Mouse (Mus musculus) cerebellum, postnatal 25 days (tissue): Measurements from ENCODE around the gene Itpr2.
A peak's percentile ranks its signal among the peaks of the same experiment; 100 is the strongest.
"Not testable (repeated sequence)": the region's sequence is repeated elsewhere in the genome, so short reads cannot be mapped to it uniquely, and the experiment has no call there.

Source experiments
- DNase-seq, 2 experiments: peaks; one replicate each; pipeline ENCODE4 v3.0.0; 2021; ENCODE audit warnings: mixed read lengths in 2 of 2

Itpr2 gene

DNA sequence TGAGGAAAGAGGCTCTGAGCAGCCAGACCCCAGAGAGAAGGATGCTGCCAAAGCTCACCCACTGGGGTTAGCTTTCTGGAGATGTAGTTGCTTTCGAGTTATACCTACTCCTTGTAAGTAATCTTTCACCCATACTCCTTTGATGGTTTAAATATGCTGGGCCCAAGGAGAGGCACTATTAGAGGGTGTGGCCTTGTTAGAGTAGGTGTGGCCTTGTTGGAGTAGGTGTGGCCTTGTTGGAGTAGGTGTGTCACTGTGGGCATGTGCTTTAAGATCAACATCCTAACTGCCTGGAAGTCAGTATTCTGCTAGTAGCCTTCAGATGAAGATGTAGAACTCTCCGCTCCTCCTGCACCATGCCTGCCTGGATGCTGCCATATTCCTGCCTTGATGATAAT is 37.4 kb downstream of the Itpr2 start:
- DNase-seq = not testable (repeated sequence)

DNA sequence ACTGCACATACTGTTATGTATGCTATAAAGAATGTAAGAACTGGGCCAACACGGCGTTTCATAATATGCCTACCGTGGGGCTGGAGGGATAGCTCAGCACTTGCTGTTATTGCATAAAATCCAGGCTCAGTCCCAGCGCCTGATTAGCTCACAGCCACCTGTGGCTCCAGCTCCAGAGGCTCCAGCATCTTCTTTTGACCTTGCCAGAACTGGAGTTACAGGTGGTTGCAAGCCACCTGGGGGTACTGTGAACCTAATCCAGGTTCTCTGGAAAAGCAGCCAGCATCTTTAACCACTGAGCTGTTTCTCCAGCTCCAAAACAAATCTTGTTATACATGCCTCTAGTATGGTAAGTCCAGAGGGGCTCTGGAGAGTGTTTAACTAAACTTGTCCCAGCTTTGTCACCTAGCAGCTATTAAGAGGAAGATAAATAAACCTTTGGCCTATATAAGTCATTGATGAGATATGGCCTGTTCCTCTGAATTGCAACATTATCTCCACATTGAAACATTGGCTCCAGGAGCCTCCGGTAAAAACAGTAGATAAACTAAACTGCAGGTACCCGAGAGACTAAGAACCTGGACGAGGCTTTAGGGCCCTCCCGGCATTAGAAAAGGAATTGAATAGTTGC is 37.9 kb downstream of the Itpr2 start:
- DNase-seq = no peak

DNA sequence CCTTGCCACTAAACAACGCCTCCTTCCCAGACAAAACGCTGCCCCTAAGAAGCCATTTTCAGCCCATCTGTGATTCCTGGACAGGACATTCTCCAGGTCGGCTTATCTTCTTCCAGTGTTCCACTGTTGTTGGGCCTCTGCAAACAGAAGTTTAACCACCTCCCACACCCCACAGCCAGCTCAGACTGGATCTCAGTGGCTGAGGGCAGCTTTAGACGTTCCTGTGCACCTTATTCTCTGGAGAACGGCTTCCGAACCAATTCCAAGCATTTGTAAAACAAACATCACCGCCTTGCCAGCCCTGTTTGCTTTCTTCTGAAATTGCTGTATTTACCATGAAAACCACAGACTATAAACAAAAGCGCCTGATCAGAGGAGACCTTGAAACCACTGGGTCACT is 41.1 kb downstream of the Itpr2 start:
- DNase-seq = no peak

DNA sequence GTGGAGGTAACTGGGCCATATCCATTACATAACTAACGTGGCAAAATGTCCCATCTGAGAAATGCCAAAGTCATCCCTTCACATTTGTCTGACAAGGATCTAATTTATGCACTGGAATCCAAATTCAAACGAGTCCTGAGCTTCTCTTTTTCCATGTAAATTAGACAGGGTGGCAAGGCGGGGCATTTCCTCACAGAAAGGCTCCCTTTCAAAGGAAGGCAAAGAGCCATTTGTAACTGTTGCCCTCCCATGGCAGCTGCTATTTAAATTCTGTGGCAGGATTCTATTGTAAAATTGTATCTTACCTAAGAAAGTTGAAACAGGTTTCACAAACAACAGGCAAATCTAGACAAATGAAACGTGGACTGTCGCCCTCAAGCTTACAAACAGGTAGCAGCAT is 43.6 kb downstream of the Itpr2 start:
- DNase-seq = no peak

DNA sequence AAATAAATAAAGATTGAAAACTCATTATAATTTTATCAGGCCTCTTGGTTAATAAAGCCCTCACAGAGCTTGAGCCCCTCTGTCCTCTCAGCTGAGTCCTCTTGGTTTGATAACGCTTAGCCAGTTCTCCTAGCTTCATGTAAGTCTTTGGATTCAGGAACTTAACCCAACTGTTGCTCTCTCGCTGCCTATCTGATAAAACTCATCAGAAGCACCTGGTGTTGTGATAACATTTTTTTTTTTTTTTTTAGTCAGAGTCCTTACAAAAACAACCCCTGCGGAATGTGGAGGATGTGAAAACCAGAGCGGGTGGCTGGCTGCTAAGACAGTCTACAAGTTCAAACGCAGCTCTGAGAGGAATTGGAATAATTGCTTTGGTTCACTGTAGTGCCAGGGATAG is 45.3 kb downstream of the Itpr2 start:
- DNase-seq = no peak

DNA sequence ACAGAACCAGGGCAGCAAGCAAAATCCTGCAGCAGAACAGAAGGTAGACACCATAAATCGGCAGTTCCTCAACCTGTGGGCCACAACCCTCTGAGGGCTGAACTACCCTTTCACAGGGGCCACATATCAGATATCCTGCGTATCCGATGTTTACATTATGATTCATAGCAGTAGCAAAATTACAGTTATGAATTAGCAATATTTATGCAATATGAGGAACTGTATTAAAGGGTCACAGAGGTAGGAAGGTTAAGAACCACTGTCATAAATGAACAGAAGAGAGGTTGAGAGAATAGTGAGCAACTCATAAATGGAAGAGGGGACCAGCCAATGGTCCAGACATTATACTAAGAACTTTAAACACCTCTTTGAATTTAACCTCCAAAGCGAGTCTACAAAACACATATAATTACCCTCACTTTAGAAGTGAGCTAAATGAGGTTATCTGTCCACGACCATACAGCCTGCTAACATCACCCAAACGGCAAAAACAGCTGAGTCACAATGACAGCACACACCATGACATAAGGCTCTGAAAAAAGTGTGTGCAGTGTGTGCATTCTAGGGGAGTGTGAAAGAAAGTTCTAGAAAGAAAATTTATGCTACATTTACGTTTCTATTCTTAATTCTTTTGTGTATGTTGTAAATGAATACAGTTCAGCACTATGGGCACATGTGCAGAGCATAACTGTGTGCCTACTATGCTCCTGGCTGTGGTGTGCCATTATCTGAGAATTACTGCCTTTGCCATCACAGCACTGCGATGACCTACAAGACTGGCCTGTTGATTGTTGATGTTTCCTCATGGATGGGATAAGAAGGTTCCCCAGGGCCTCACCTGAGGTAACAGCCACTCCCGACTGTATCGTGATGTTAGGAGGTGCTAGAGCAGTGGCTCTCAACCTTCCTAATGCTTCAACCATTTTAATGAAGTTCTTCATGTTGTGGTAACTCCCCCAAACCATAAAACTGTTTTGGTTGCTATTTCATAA is 47.2 kb downstream of the Itpr2 start:
- no peak for DNase-seq

DNA sequence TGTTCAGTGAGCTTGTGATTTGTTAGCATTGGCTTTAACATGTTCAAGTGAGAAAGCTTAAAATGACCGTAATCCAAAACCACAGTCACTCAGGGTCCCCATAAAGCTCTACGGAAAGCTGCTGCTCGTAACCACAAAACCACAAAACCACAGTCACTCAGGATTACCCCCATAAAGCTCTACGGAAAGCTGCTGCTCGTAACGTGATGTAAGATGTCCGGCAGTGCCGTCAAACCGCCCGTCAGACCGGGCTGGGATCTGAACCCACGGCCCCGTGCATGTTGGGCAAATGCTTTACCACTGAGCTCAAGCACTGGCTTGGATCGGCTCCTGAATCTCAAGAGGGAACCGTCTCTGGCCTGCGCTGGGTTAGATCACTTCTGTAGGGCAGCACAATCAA is 49.5 kb downstream of the Itpr2 start:
- no peak for DNase-seq

DNA sequence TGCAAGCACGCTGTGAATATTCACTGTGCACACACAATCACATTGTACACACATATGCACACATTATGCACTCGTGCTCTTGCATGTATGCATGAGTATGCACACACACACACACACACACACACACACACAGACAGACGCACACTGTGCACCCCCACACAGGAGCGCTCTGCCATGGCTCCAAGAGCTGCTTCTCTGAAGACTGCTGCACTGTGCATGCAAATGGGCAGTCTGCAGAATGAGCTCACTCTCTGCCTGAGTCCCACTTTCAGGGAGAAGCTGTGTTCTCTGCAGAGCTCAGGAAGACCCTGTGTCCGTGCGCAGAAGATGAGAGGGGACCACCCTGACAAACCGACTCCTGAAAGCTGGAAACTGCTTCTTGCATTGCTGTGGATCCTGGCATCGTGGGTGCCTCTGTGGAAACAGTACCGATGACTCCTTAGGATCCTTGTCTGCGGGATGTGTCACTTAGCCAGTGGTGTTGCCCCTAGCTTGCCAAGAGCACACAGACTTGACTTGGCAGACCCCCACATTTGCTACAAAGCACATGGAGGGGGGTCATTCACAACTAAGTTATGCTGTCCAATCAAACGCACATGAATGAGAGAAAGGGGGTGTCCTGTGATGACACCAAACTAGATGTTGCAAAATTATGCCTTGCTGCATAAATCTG is 55.9 kb downstream of the Itpr2 start:
- DNase-seq = no peak

DNA sequence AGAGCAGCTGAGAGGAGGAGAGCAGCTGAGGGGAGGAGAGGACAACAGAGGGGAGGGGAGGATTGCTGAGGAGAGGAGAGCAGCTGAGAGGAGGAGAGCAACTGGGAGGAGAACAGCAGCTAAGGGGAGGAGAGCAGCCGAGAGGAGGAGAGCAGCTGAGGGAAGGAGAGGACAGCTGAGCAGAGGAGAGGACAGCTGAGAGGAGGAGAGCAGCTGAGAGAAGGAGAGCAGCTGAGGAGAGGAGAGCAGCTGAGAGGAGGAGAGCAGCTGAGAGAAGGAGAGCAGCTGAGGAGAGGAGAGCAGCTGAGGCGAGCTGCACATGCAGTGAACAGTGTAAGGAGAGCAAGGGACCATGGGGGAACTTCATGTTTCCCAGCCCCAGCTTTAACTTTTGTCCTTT is 62.2 kb downstream of the Itpr2 start:
- no peak for DNase-seq

DNA sequence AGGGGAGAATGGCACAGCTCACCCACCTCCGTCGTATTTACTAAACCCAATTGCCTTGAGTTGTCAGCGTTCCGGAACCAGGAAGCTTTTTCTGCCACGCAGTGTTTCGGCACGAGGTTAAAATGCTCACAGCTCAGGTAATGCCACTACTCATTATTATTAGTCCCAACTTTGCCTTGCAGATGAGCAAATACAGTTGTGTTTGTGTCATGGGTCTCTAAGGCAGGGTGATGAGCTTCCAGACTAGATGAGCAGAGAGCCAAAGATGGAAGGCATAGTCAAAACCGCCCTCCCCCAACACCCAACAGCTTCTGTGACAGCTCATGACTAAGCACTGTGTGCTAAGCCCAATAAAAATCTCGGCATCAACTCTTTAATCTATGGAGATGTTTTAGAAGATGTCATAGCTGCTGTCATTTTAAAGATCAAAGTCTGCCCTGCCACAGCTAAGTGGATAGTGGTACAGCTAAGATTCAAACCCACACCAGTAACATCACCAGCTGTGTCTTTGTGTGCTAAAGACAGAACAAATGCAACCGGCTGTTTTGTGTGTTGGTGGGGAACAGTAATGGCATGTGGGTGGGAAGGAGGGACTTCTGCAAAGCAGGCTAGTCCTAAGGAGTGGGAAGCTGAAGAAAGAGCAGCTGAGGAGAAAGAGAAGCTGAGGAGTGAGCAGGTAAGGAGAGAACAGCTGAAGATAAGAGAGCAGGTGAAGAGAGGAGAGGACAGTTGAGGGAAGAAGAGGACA is 62.8 kb downstream of the Itpr2 start:
- no peak for DNase-seq

DNA sequence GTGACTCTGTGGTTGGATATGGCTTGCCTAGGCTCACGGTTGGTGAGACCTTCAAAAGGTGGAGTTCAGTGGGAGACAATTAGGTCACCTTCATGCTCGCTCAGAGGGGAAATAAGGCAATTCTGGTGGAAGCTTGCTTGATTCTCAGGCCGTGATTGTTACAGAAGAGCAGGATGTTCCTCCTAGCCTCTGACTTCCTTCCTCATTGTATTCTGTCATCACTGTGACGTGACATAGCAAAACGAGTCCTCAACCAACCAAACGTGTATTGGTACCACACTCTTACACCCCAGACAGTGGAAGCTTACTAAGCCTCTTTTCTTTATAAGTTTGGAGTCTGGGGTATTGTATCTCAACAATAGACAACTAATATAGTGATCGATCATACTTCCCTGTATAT is 64.0 kb downstream of the Itpr2 start:
- DNase-seq = no peak

DNA sequence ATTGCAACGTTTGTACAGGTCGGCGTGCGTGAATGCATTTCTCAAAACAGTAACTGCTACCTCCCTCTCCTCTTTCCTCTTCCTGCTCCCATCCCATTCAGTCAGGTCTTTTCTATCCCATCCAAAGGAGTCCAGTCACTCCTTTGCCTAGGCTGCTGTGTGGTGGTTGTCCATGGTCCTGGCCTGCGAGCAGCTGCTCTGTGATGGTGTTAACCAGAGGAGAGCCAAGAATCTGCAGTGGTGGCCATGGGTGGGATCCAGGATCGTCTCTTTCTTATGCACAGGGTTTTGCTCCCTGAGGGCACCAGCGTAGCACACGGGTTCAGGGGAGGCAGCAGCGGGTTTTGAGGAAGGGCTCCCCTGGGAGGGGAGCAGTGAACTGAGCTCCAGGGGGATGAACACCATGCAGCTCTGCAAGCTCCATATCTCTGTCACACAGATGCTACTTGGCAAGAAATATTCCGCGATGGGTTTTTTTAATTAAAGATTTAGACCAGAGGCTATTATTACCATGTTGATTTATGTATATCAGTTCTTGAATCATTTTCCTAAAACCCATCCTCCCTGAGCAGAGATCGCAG is 65.0 kb downstream of the Itpr2 start:
- DNase-seq = no peak

DNA sequence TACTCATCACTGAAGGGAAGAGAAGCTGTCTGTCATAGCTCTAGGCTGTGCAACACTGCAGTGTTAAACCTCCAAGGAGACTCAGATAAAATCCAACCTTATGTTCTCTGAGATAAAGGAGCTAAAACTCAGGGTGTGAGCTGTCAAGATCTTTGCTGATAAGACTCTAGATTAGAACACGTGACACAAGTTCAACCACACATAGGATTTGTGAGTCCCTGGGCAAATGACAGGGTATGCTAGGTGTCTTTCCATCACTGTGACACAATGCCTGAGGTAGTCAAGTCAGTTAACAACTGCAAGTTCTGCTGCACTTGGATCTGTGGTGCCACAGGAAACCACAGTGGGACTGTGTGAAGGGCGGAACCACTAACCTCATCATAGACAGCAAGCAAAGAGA is 67.8 kb downstream of the Itpr2 start:
- DNase-seq = no peak

DNA sequence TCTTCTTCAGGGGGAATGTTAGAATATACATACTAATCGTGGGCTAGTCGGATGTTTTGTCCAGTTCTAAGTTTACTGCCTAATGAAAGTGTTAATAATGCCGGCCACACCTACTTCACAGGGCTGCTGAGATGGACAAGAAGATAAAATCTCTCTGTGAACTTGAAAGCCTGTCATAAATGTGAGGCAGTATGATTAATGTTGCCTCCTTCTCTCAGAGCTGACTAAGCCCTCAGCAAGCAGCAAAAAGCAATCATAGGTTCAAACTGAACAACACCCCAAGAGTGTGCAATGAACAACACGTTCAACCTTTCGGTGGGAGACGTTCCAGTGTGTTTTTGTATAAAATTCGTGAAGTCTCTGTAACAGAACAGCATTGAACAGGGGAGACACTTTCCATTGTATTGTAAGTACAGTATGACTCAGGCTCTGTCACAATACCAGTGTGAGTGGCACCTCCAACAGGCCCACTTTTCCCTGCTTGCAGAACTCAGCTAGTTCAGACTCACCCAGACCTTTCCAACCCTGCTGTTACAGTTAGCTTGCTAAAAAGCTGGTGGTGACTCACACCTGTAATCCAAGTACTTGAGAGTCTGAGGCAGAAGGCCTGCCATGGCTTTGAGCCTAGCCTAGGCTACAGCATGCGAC is 69.7 kb downstream of the Itpr2 start:
- no peak for DNase-seq

DNA sequence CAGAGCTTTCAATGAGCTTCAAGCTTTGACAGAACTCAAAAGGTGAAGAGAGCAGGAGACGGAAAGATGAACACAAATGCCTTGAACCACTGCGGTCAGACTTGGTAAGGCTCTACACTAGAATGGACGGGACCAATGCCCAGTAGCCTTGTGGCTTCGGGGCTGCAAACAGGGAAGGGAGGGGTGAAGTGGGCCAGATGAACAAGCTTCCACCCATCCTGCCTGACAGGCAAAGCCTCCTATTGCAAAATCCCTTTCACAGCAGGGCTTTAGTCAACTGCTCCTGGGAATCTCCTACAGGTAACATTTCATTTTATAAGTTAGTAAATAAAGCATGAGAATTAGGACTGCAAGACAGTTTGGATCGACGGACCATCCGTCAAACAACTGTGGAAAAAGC is 70.2 kb downstream of the Itpr2 start:
- DNase-seq = no peak

DNA sequence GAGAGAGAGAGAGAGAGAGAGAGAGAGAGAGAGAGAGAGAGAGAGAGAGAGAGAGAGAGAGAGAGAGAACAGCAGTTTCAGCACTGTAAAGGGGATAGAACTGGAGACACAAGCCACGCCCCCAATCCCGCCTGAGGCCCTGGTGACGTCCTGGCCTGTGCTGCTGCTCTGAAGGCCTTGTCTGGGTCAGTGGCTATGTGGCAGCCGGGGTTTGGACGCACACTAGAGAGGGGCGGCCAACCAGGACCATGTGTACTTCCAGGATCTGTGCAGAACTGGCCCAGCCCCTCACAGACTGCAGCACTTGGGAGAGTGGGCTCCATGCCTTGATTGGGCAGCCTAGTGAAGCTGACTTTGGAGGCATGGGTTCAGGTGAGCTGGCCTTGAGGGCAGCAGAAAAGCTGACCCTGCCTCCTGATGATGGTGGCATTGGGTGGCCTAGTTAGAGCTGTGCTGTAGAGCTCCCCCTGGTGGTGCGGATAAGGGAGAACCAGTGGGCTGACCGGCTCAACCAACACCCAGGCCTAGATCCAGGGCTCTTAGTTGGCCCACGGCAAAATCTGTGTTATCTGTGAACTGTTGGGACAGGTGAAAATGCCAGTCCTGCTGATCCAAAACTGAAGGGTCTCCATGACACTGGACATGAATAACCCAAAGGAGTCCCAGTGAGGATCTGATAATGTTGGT is 72.2 kb downstream of the Itpr2 start:
- DNase-seq = peak in 1 of 2 experiments; percentile 47

DNA sequence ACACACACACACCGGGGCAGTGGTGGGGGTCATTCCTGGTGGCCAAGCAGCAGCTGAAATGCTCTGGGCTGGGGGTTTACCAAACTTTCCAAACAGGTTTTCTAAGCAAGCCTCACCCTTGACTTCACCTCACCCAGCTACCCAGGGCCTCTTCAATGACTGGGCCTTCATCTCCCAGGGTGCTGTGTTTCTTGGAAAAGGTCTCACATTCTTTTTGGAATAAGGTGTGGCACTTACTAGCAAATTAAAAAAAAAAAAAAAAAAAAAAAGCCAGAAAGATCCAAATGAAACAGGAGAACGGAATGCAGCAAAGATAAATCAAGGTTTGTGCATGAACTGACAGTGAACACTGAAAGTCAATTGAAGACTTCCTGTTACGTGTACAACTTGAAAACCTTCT is 77.2 kb downstream of the Itpr2 start:
- no peak for DNase-seq

DNA sequence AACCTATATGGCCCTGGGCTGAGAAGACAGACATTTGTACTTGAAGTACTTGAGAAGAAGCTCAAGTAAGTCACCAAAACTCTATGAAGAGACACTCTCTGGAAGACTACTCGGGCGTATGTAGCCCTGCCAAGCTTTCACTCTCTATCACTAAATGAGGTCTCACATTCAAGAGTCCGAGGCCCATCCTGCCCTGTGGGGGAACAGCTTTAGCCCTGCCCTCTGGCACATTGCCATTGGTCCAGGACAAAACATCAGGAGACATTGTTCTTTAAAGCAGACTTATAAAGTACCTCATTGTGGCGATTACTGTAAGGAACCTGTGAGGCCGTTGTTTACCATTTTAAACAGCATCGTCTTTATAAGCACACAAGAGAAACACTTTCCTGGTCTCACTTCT is 77.7 kb downstream of the Itpr2 start:
- DNase-seq = no peak

DNA sequence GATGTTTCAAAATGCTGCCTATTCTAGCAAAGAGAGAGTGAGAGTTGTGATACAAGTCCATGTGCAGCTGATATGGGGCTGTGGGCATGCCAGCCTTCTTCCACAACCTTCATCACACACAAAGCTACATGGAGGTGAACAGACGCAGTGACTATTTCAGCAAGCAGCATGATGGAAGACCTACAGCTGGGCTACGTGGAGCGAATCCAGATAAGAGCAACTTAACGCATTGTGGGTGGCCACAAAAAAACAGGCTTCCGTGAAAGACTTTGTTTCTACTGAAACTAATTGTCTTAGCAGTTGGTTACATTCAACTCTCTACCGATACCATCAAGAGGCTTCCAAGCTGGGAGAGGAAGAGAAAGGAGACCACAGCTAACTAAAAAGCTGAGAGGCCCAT is 81.3 kb downstream of the Itpr2 start:
- DNase-seq = no peak

DNA sequence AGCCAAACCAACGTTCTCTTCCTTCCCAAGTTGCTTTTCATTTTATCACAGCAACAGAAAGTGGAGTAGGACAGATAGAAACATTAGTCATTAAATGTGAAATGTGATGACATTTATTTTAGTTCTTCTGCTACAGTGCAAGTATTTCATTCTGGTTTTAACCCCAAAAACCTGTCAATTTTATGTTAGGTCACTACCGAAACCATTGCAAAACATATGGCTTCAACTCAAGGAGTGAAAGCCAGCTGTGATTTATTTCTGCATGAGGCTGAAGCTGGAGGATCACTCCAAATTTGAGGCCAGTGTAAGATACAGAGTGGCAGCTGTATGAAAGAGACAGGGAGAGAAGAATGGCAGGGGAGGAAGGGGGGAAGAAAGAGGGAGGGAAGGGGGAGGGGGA is 85.6 kb downstream of the Itpr2 start:
- DNase-seq = no peak

DNA sequence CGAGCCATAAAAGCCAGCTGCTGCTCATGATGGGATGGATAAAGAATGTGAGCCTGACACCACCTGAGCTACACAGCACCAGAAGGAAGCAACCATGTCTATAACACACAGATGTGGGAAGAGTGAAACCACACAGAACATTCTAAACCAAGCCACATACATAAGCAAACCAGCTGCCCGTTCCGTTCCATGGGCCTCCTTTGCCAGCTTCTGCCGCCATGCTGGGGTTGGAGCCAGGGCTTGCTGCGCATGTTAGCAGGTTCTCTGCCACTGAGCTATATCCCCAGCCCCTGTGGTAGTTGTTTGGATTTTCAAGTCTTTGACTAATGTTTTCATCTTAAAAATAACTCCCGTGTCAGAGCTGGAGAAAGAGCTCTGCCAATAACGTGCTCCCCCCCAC is 87.9 kb downstream of the Itpr2 start:
- no peak for DNase-seq
